Mouse (Mus musculus): ENCODE measurements around the gene Gpc5. TPM values are rescaled to one million over a fixed set of nuclear protein-coding genes. Genes with fewer than 3 reads are reported as not detected.

Gpc5 gene
- polyA plus RNA-seq, 1 experiment from 2014 or later, result 0.29 TPM

DNA sequence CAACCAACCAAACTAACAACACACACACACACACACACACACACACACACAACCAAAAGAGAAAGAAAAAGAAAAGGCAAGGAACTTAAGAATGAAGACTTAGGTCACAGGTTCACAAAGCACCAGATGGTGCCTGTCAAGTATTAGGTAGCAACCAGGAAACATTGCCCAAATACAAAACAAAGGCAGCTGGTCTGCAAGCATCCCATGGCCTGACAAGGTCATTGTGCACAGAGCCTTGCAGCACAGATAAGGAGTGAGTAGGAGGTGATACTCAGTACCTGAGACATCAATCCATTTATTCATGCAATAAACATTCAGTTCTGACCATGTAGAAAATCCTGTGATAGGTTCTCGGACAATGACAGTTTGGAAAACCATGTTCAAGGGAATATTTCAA, 884.0 kb downstream of the Gpc5 start:
- H3K27ac ChIP-seq (ENCODE audit: low read depth), result no peak overlapping the region
- no peak overlapping the region for H3K4me3 ChIP-seq (ENCODE audit: low read depth, low read length)
- DNase-seq (no peak), ATAC-seq (ENCODE audit: insufficient read depth) (no peak)
- no peaks in the 10 kb centered on the region for H3K9me3 ChIP-seq (ENCODE audit: low read depth, low read length)
- H3K4me1 ChIP-seq (ENCODE audit: insufficient read depth), result no peaks in the 10 kb centered on the region
- WGBS, result 58% methylated on average over 1 of the region's 1 CpGs
- H3K36me3 ChIP-seq (ENCODE audit: insufficient read depth), result no peaks in the 10 kb centered on the region
- TF ChIP-seq CTCF (IDR thresholded peaks at IDR 0.05; ENCODE audit: low read depth), result no peak
- H3K4me2 ChIP-seq, result no peak overlapping the region
- no peak overlapping the region for H3K9ac ChIP-seq
- no peaks in the 10 kb centered on the region for H3K27me3 ChIP-seq (ENCODE audit: insufficient read depth, low read length)

DNA sequence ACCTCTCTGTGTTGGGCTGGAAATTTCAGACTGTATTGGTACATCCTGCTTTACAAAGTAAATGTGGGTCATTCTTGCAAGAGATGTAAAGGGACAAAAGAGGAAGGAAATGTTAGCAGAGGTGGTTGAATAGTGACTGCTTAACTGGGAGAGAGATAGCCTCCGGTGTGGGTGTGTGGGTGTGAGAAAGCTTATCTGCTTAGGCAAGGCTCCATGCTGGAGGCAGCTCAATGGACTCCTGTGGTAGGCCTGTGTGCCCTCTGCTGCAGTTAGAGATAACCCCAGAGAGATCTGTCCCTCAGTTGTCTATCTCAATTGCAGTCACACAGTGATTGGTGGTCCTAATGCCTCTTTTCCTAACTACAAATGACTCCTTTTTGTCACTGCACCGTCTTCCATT, 887.2 kb downstream of the Gpc5 start:
- Histone ChIP-seq H3K36me3 (ENCODE audit: insufficient read depth) (no peaks in the 10 kb centered on the region), H3K9me3 (ENCODE audit: low read depth, low read length) (no peaks in the 10 kb centered on the region), H3K4me3 (ENCODE audit: low read depth, low read length) (no peak overlapping the region), H3K27ac (ENCODE audit: low read depth) (no peak overlapping the region), H3K27me3 (ENCODE audit: insufficient read depth, low read length) (no peaks in the 10 kb centered on the region), H3K9ac (no peak overlapping the region), H3K4me2 (no peak overlapping the region), H3K4me1 (ENCODE audit: insufficient read depth) (no peaks in the 10 kb centered on the region)
- no peak for TF ChIP-seq CTCF (IDR thresholded peaks at IDR 0.05; ENCODE audit: low read depth)
- 29% methylated on average over 2 of the region's 2 CpGs for WGBS
- DNase-seq (no peak), ATAC-seq (ENCODE audit: insufficient read depth) (no peak)

DNA sequence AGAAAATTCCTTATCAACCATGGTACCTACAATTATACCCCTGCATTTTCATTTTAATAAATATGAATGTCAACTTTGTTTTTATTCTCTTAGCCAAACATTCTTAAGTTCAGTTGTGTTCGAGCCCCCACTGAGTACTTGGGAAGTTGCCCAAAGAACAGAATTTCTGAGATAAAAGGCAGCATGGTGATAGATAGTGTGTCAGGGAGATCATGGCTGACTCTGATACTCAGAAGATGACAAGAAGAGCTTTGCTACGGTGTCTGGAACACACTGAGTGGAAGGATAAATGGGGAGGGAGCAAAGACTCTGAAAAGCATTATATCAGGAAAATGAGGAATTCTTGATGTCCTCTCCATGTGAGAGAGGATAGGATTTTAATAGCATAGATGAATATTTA, 898.7 kb downstream of the Gpc5 start:
- H3K9me3 ChIP-seq (ENCODE audit: low read depth, low read length), result no peaks in the 10 kb centered on the region
- no peaks in the 10 kb centered on the region for H3K27me3 ChIP-seq (ENCODE audit: insufficient read depth, low read length)
- no peak for TF ChIP-seq CTCF (IDR thresholded peaks at IDR 0.05; ENCODE audit: low read depth)

GRCm38 (mm10) chr14:115993520-115994106, 901.6 kb downstream of the Gpc5 start:
- Histone ChIP-seq H3K27ac (ENCODE audit: low read depth) (no peak overlapping the region), H3K4me2 (no peak overlapping the region), H3K4me1 (ENCODE audit: insufficient read depth) (no peaks in the 10 kb centered on the region), H3K27me3 (ENCODE audit: insufficient read depth, low read length) (no peaks in the 10 kb centered on the region), H3K36me3 (ENCODE audit: insufficient read depth) (no peaks in the 10 kb centered on the region), H3K9me3 (ENCODE audit: low read depth, low read length) (no peaks in the 10 kb centered on the region), H3K9ac (no peak overlapping the region), H3K4me3 (ENCODE audit: low read depth, low read length) (no peak overlapping the region)
- no peak for DNase-seq
- ATAC-seq (ENCODE audit: insufficient read depth), result no peak
- no peak for TF ChIP-seq CTCF (IDR thresholded peaks at IDR 0.05; ENCODE audit: low read depth)
- 44% methylated on average over 5 of the region's 5 CpGs for WGBS

More for the DNA sequence above, 898.7 kb downstream of the Gpc5 start:
- peak; percentile 60; the same call in 1 of the 2 replicates for ATAC-seq (ENCODE audit: insufficient read depth)
- Histone ChIP-seq H3K36me3 (ENCODE audit: insufficient read depth) (no peaks in the 10 kb centered on the region), H3K27ac (ENCODE audit: low read depth) (no peak overlapping the region), H3K4me1 (ENCODE audit: insufficient read depth) (no peaks in the 10 kb centered on the region), H3K4me2 (no peak overlapping the region), H3K4me3 (ENCODE audit: low read depth, low read length) (no peak overlapping the region), H3K9ac (no peak overlapping the region)
- WGBS, result 29% methylated on average over 2 of the region's 2 CpGs
- peak; percentile 63 for DNase-seq

- 43% methylated on average over 4 of the region's 4 CpGs for WGBS
- Histone ChIP-seq H3K4me3 (ENCODE audit: low read depth, low read length) (no peak overlapping the region), H3K9me3 (ENCODE audit: low read depth, low read length) (no peaks in the 10 kb centered on the region), H3K27me3 (ENCODE audit: insufficient read depth, low read length) (no peaks in the 10 kb centered on the region), H3K4me1 (ENCODE audit: insufficient read depth) (no peaks in the 10 kb centered on the region), H3K36me3 (ENCODE audit: insufficient read depth) (no peaks in the 10 kb centered on the region), H3K27ac (ENCODE audit: low read depth) (no peak overlapping the region), H3K4me2 (no peak overlapping the region), H3K9ac (no peak overlapping the region)
- no peak for TF ChIP-seq CTCF (IDR thresholded peaks at IDR 0.05; ENCODE audit: low read depth)
- peak; percentile 37 for DNase-seq
- ATAC-seq (ENCODE audit: insufficient read depth), result peak; percentile 75; the same call in 1 of the 2 replicates
Measured at GRCm38 (mm10) chr14:115998931-115999330, 906.9 kb downstream of the Gpc5 start.

DNA sequence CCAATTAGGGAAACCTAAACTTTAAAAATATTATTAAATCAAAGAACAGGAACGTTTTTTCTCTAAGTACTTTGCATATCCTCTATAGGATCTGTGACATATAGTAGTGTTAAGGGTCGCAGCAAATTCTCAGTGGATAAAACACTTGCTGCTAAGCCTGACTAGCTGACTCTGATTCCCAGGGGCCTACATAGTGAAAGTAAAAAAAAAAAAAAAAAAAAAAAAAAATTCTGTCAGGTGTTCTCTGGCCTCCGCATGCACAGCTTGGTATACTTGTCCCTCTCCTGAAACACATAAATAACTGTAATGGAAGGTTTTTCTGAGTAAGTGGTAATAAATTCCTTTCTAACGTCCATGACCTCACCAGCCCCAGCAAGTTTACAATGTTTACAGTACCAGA, 995.0 kb downstream of the Gpc5 start:
- Histone ChIP-seq H3K36me3 (ENCODE audit: insufficient read depth) (no peaks in the 10 kb centered on the region), H3K4me2 (no peak overlapping the region), H3K4me3 (ENCODE audit: low read depth, low read length) (no peak overlapping the region), H3K27me3 (ENCODE audit: insufficient read depth, low read length) (no peaks in the 10 kb centered on the region), H3K9ac (no peak overlapping the region), H3K27ac (ENCODE audit: low read depth) (no peak overlapping the region), H3K4me1 (ENCODE audit: insufficient read depth) (no peaks in the 10 kb centered on the region), H3K9me3 (ENCODE audit: low read depth, low read length) (no peaks in the 10 kb centered on the region)
- 60% methylated on average over 4 of the region's 4 CpGs for WGBS
- ATAC-seq (ENCODE audit: insufficient read depth) (no peak), DNase-seq (no peak)
- TF ChIP-seq CTCF (IDR thresholded peaks at IDR 0.05; ENCODE audit: low read depth), result no peak

GRCm38 (mm10) chr14:116127943-116128342, 1035.9 kb downstream of the Gpc5 start:
- no peak overlapping the region for H3K4me3 ChIP-seq (ENCODE audit: low read depth, low read length)
- ATAC-seq (ENCODE audit: insufficient read depth) (no peak), DNase-seq (no peak)
- H3K36me3 ChIP-seq (ENCODE audit: insufficient read depth), result no peaks in the 10 kb centered on the region
- no peaks in the 10 kb centered on the region for H3K27me3 ChIP-seq (ENCODE audit: insufficient read depth, low read length)
- H3K9ac ChIP-seq, result no peak overlapping the region
- no peak for TF ChIP-seq CTCF (IDR thresholded peaks at IDR 0.05; ENCODE audit: low read depth)
- H3K4me2 ChIP-seq, result no peak overlapping the region
- H3K4me1 ChIP-seq (ENCODE audit: insufficient read depth), result no peaks in the 10 kb centered on the region
- WGBS, result 85% methylated on average over 1 of the region's 1 CpGs
- H3K27ac ChIP-seq (ENCODE audit: low read depth), result no peak overlapping the region
- no peaks in the 10 kb centered on the region for H3K9me3 ChIP-seq (ENCODE audit: low read depth, low read length)

Measured in lung, embryonic 14.5 days (tissue).